Mouse (Mus musculus): Measurements from ENCODE around the gene Hspa1l. TPM values are rescaled to one million over a fixed set of nuclear protein-coding genes. Genes with fewer than 3 reads are reported as not detected.
"Not testable (repeated sequence)": the region's sequence is repeated elsewhere in the genome, so short reads cannot be mapped to it uniquely, and the experiment has no call there.

The Hspa1l gene
- polyA plus RNA-seq, 2 experiments from 2014 or later, result 0.17 to 1.3 TPM

- no peak for ATAC-seq
Measured at GRCm38 (mm10) chr17:35005158-35005557, 32.7 kb downstream of the Hspa1l start.

GRCm38 (mm10) chr17:35005902-35006301 lies 33.4 kb downstream of the Hspa1l start:
- not testable (repeated sequence) for ATAC-seq

- no peak for ATAC-seq
Measured at GRCm38 (mm10) chr17:35007387-35007991, 35.0 kb downstream of the Hspa1l start.

GRCm38 (mm10) chr17:35009586-35009985 lies 37.1 kb downstream of the Hspa1l start:
- ATAC-seq, result no peak

- ATAC-seq, result no peak
Measured at GRCm38 (mm10) chr17:35011440-35011839, 38.9 kb downstream of the Hspa1l start.

- no peak for ATAC-seq
Measured at GRCm38 (mm10) chr17:35012430-35012829, 39.9 kb downstream of the Hspa1l start.

- no peak for ATAC-seq
Measured at GRCm38 (mm10) chr17:35013221-35013620, 40.7 kb downstream of the Hspa1l start.

- no peak for ATAC-seq
Measured at GRCm38 (mm10) chr17:35015296-35015695, 42.8 kb downstream of the Hspa1l start.

- ATAC-seq, result no peak
Measured at GRCm38 (mm10) chr17:35016376-35016775, 43.9 kb downstream of the Hspa1l start, which contains the start of gene Vwa7. Gene Vwa7, plus strand, starts transcription at chr17:35016579.

- peak; percentile 70 for ATAC-seq
Measured at GRCm38 (mm10) chr17:35016791-35017705, 44.5 kb downstream of the Hspa1l start.

- no peak for ATAC-seq
Measured at GRCm38 (mm10) chr17:35017706-35018030, 45.2 kb downstream of the Hspa1l start.

- ATAC-seq, result no peak
Measured at GRCm38 (mm10) chr17:35018171-35018570, 45.7 kb downstream of the Hspa1l start.

GRCm38 (mm10) chr17:35019894-35020293 lies 47.4 kb downstream of the Hspa1l start:
- ATAC-seq, result no peak

GRCm38 (mm10) chr17:35020551-35020950 lies 48.0 kb downstream of the Hspa1l start:
- ATAC-seq, result no peak

GRCm38 (mm10) chr17:35021163-35021808 lies 48.8 kb downstream of the Hspa1l start:
- peak; percentile 74 for ATAC-seq

- ATAC-seq, result no peak
Measured at GRCm38 (mm10) chr17:35021842-35022477, 49.5 kb downstream of the Hspa1l start.

- no peak for ATAC-seq
Measured at GRCm38 (mm10) chr17:35022541-35023060, 50.1 kb downstream of the Hspa1l start.

- no peak for ATAC-seq
Measured at GRCm38 (mm10) chr17:35023221-35023620, 50.7 kb downstream of the Hspa1l start.

- ATAC-seq, result no peak
Measured at GRCm38 (mm10) chr17:35023756-35024155, 51.3 kb downstream of the Hspa1l start.

- ATAC-seq, result no peak
Measured at GRCm38 (mm10) chr17:35024261-35024660, 51.8 kb downstream of the Hspa1l start.

GRCm38 (mm10) chr17:35024691-35025488 lies 52.4 kb downstream of the Hspa1l start:
- no peak for ATAC-seq

- ATAC-seq, result no peak
Measured at GRCm38 (mm10) chr17:35026206-35026605, 53.7 kb downstream of the Hspa1l start.
